Mouse (Mus musculus) heart, postnatal 0 days (tissue): ENCODE data around the gene Cdc42bpb.

ENCODE experiments used
- CTCF ChIP-seq: IDR thresholded peaks from 2 replicates; pipeline ENCODE4 v1.5.1; 2016; ENCODE audit warnings: antibody characterized with exemption, control low read depth, low read depth
- EP300 ChIP-seq: IDR thresholded peaks from 2 replicates; pipeline ENCODE4 v1.6.1; 2016; ENCODE audit warnings: antibody characterized with exemption, low read depth

- no peak for TF ChIP-seq CTCF
- no peak for TF ChIP-seq EP300
Measured at GRCm38 (mm10) chr12:111314273-111314672, 63.2 kb downstream of the Cdc42bpb start.
